In genomic region chr7:103810746-103811145, GRCm38 (mm10) we compare ENCODE assay signal across 24 mouse cellular contexts. TPM values are rescaled to one million over a fixed set of nuclear protein-coding genes. Genes with fewer than 3 reads are reported as not detected.
"Had no signal": no experiment of that assay in that cellular context is flagged by ENCODE, and none has a peak within 500 bp of the region (broad histone marks: within the 10 kb centered on the region; RNA-seq: fewer than 3 reads in every experiment).

No protein-coding gene starts in this region.

- H3K4me1 ChIP-seq: kidney, embryonic 15.5 days; limb, embryonic 15.5 days; midbrain, embryonic 10.5 days; neural tube, embryonic 12.5 days; stomach, embryonic 15.5 days had no signal

- DNase-seq: kidney, adult 18-20 months; kidney, postnatal 25 days; lung, embryonic 14.5 days; lung, postnatal 10 days; lung, postnatal 4 days; midbrain, embryonic 14.5 days; right cerebral cortex, postnatal 4 days; thymus, postnatal 36 days had no signal

- H3K4me2 ChIP-seq: kidney, embryonic 15.5 days; limb, embryonic 15.5 days; lung, embryonic 14.5 days; neural tube, embryonic 12.5 days; stomach, embryonic 15.5 days had no signal

- H3K27ac ChIP-seq: kidney, embryonic 15.5 days; left cerebral cortex, adult 2 months; limb, embryonic 15.5 days; midbrain, embryonic 10.5 days; neural tube, embryonic 12.5 days; stomach, embryonic 15.5 days had no signal

- ATAC-seq: inflammation-experienced regulatory T-cells, adult 6 months had no signal

- H3K4me3 ChIP-seq: kidney, embryonic 15.5 days; left cerebral cortex, adult 2 months; limb, embryonic 15.5 days; midbrain, embryonic 10.5 days; neural tube, embryonic 12.5 days; stomach, embryonic 15.5 days had no signal

- H3K36me3 ChIP-seq: kidney, embryonic 15.5 days; limb, embryonic 15.5 days; midbrain, embryonic 10.5 days; neural tube, embryonic 12.5 days; stomach, embryonic 15.5 days had no signal

- H3K27me3 ChIP-seq: kidney, embryonic 15.5 days; limb, embryonic 15.5 days; neural tube, embryonic 12.5 days; stomach, embryonic 15.5 days had no signal

- H3K9ac ChIP-seq: kidney, embryonic 15.5 days; limb, embryonic 15.5 days; lung, embryonic 14.5 days; neural tube, embryonic 12.5 days; stomach, embryonic 15.5 days had no signal

- H3K9me3 ChIP-seq: kidney, embryonic 15.5 days; limb, embryonic 15.5 days; midbrain, embryonic 10.5 days; neural tube, embryonic 12.5 days; stomach, embryonic 15.5 days had no signal

RNA-seq across cellular contexts. Expression of gene Olfr67, which starts 19.1 kb away (rescaled TPM):
- total RNA-seq: layer of hippocampus, postnatal 25 days; left cerebral cortex, adult 2 months; left cerebral cortex, postnatal 14 days; megakaryocyte, adult 5-6 weeks; monocyte, adult 5-6 weeks; neutrophil, adult 5-6 weeks had no signal
- polyA plus RNA-seq: inflammation-experienced regulatory T-cells, adult 6 months; kidney, embryonic 15.5 days; limb, embryonic 11.5 days; limb, embryonic 15.5 days; lung, embryonic 14.5 days; midbrain, embryonic 10.5 days; midbrain, embryonic 14.5 days; neural tube, embryonic 12.5 days; spleen, adult 2 months; stomach, embryonic 15.5 days; testis, adult 2 months; thymus, postnatal 0 days had no signal

RNA-seq across cellular contexts. Expression of gene Hbb-bh2, which starts 29.6 kb away (rescaled TPM):
- total RNA-seq: layer of hippocampus, postnatal 25 days; left cerebral cortex, adult 2 months; left cerebral cortex, postnatal 14 days; megakaryocyte, adult 5-6 weeks; monocyte, adult 5-6 weeks; neutrophil, adult 5-6 weeks had no signal
- polyA plus RNA-seq: inflammation-experienced regulatory T-cells, adult 6 months; kidney, embryonic 15.5 days; limb, embryonic 11.5 days; limb, embryonic 15.5 days; lung, embryonic 14.5 days; midbrain, embryonic 14.5 days; spleen, adult 2 months; stomach, embryonic 15.5 days; testis, adult 2 months; thymus, postnatal 0 days had no signal

RNA-seq across cellular contexts. Expression of gene Olfr68, which starts 31.2 kb away (rescaled TPM):
- total RNA-seq: layer of hippocampus, postnatal 25 days; left cerebral cortex, adult 2 months; left cerebral cortex, postnatal 14 days; megakaryocyte, adult 5-6 weeks; monocyte, adult 5-6 weeks; neutrophil, adult 5-6 weeks had no signal
- polyA plus RNA-seq: inflammation-experienced regulatory T-cells, adult 6 months; kidney, embryonic 15.5 days; limb, embryonic 11.5 days; limb, embryonic 15.5 days; lung, embryonic 14.5 days; midbrain, embryonic 10.5 days; midbrain, embryonic 14.5 days; neural tube, embryonic 12.5 days; spleen, adult 2 months; stomach, embryonic 15.5 days; testis, adult 2 months; thymus, postnatal 0 days had no signal
